Mouse (Mus musculus): ENCODE results near the gene Blvrb. TPM values are rescaled to one million over a fixed set of nuclear protein-coding genes. Genes with fewer than 3 reads are reported as not detected.

Blvrb gene
- total RNA-seq, 1 experiment from 2014 or later = 52.7 TPM

DNA sequence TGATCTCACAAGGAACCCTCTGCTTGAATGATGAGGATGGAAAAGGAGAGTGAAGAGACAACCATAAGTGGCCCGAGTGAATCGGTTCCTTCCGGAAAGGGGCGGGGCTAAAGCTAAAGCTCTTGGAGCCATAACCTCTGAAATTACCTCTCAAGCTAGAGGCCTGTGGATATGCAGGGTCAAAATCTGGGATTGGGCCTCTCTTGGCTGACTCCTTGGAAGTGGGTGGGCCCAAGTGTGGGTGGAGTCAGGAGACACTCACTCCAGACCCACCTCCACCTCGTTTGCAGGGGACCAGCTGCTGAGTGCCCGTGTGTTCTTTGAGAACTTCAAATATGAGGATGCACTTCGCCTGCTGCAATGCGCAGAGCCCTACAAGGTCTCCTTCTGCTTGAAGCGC lies 67.2 kb downstream of the Blvrb start:
- DNase-seq = no peak

Other genes with a start within 250 kb of the Blvrb start
- 15.9 and 18.3 TPM in 2 replicates for gene Itpkc, start 219.3 kb upstream of the Blvrb start, total RNA-seq (2021)
- 74.4 and 90.3 TPM in 2 replicates for gene Coq8b, start 215.0 kb upstream of the Blvrb start, total RNA-seq (2021)
- gene Numbl, start 189.5 kb upstream of the Blvrb start, total RNA-seq (2021) = 8.4 and 12.6 TPM in 2 replicates
- gene Ltbp4, start 110.3 kb upstream of the Blvrb start, total RNA-seq (2021) = 62.9 and 66.6 TPM in 2 replicates
- gene Shkbp1, start 92.0 kb upstream of the Blvrb start, total RNA-seq (2021) = 23.3 and 28.6 TPM in 2 replicates
- 0.91 TPM in 1 of 2 replicates, not detected in the other for gene Gm20479, start 90.6 kb upstream of the Blvrb start, total RNA-seq (2021)
- gene Sptbn4, start 292 bp upstream of the Blvrb start, total RNA-seq (2021) = 0.62 and 2.1 TPM in 2 replicates
- 18.5 and 19.6 TPM in 2 replicates for gene Sertad3, start 25.8 kb downstream of the Blvrb start, total RNA-seq (2021)
- gene Sertad1, start 38.9 kb downstream of the Blvrb start, total RNA-seq (2021) = 24.1 and 26.7 TPM in 2 replicates
- gene Prx, start 51.3 kb downstream of the Blvrb start, total RNA-seq (2021) = 2.6 and 2.7 TPM in 2 replicates
- gene Hipk4, start 75.3 kb downstream of the Blvrb start, total RNA-seq (2021) = 0.88 TPM in 1 of 2 replicates, not detected in the other
- gene Pld3, start 105.2 kb downstream of the Blvrb start, total RNA-seq (2021) = 108 and 114 TPM in 2 replicates
- gene 2310022A10Rik, start 105.3 kb downstream of the Blvrb start, total RNA-seq (2021) = 16.9 and 18.0 TPM in 2 replicates
- 150 and 209 TPM in 2 replicates for gene Akt2, start 143.6 kb downstream of the Blvrb start, total RNA-seq (2021)
- not detected in 2 replicates for gene Ttc9b, start 205.9 kb downstream of the Blvrb start, total RNA-seq (2021)
- 27.2 and 30.2 TPM in 2 replicates for gene Map3k10, start 226.6 kb downstream of the Blvrb start, total RNA-seq (2021)
- 0.81 and 1.3 TPM in 2 replicates for gene Zfp607b, start 241.4 kb downstream of the Blvrb start, total RNA-seq (2021)

Data from adrenal gland, postnatal 25 days (tissue).